Mouse (Mus musculus): Measurements from ENCODE around the gene Spaca6.

DNA sequence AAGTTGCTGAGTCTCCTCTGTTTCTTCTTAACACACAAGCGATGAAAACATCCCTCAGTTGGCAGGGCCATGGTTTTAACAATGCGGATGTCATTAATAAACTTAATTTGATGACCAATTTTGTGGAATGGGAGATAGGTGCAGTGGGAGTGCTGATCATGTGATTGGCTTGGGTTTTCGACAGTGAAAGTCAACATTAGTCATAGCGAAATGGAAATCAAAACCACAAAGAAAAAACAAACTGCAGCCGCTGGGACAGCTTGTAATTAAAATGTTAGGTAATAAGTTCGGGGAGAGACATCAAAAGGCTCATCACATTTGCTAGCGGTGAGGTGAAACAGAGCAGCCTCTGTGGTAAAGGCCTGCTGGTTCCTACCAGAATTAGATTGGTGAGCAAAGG lies 13.8 kb downstream of the Spaca6 start:
- TF ChIP-seq CTCF (IDR thresholded peaks at IDR 0.05; ENCODE audit: low read depth, low read length) (no peak), POLR2A (IDR thresholded peaks at IDR 0.05; ENCODE audit: insufficient read depth, low read length) (no peak), EP300 (IDR thresholded peaks at IDR 0.05; ENCODE audit: insufficient read depth, low read depth, low read length) (no peak)
